Mouse (Mus musculus): ENCODE measurements at regions not wholly inside any gene's neighbourhood (a gene's known extent, or its start where the extent isn't known, plus 50 kb on each side); places are given as distances from the start of the nearest gene placed in this dataset.

DNA sequence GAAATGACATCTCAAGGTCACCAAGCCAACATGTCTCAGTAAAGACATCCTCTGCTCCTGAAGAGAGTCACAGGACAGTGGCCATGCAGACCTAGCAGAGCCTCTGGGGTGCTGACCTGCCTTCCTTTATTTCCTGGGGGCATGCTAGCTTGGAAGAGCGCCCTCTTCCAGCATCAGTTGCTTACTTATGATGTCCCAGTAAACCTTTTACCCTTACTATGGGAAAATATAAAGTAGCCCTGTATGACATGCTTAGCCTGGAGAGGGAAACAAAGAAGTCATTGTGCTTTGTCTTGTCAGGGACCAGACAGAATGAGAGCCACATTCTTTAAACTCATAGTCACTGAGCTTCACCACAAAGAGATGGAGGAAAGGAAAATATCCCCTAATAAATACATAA lies 82.9 kb downstream of the Postn start:
- DNase-seq, result no peak

DNA sequence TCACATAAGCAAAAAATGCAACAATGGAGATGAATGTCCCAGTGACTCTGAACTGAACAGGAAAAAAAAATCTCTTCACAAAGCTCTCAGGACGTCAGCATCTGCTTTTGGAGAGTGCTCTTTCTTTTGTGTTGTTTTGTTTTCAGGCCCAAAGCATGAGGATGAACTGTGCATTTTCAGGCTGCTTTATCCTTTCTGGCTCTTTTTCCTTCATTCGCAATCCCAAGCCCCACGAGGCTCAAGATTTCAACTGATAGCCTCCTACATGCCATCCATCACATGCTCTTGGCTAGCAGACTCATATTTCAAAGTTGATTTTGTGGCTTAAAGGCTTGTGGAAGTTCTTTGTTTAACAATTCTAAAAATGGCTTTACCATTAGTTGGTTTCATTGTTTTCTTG lies 86.0 kb downstream of the Postn start:
- DNase-seq, result no peak

DNA sequence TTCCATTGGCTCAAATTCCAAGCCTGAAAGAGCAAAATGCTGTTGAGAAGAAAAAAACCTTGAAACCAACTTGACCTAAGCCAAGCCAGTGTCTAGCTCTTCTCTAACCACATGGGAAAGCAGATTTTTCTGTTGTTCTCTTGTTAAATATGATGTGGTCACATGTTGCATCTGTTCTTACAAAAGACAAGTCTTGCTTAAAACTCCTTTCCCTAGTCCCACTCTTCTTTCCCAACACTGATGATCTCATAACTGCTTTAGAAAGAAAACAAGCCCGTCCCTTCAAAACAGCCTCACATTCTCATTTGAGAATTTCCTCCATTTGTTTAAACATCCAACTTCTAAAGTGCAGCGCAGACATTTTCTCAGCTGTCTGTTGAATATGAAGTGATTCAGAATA lies 96.5 kb downstream of the Postn start:
- DNase-seq, result no peak

DNA sequence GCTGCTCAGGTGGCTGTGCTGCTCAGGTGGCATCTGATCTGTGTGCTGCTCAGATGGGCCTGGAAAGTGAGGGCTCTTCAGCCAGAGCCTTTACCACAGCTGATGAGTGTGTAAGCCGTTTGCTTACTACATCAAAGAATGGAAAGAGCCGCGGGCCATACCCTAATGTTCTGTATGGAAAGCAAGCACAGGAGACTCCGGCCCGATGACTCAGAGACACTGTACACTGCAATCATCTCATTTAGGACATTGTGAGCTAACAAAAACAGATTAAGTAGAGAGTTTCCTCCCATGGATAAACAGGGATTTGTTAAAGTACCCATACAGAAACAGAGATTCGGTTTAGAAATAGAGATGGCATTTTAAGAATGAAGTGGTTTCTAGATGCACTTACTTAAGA lies 100.5 kb downstream of the Postn start:
- no peak for DNase-seq

DNA sequence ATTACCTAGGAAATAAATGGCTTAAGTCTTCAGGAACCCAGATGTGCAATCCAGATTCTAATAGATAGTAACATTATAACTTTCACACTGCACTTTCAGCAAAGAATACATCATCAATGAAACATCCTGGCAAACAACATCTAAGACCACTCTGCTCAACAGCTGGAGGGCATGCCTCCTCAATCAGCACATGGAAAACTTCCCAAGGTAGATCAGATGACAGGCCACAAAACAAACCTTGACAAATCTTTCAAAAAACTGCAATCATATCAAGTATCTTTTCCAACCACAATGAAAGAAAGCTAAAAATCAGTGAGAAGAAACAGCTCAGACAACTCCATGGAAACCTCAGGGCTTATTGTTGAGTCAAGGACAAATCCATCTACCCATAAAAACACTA lies 105.2 kb downstream of the Postn start:
- no peak for DNase-seq

DNA sequence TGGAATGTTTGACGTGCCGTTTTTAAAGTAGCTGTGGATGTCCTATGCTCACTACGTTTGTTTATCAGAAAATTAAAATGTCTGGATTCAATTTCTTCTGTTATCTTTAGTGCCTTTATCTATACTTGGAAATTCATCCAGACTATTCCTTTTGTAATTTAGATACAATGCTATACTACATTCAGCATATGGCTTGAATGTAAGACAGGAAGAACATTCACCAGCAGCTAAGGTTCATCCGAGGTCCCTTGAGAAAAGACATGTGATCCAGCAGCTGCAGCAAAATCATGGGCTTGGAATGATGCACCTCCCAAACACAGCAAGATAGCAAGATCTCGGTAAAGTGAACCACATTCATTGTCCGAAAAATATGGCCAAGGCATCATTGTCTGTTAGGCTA lies 113.3 kb downstream of the Postn start:
- no peak for DNase-seq

DNA sequence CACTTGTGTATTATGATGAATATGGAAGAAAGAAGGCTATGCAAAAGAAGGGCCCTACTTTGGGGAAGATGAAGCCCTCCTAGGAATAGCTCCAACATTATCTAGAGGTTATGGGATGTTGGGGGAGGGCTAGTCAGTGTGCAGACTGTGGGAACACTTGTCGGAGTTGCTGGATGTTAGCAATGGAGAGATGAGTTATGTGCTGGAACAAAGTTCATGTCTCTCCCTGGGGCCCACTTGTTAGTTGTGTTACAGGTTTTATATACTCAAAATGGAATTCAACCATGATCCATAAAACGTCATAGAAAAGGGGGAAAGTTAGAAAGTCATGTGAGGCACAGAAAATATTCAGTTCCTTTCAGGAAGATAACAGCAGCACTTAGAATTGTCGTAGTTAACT lies 115.0 kb downstream of the Postn start:
- no peak for DNase-seq

DNA sequence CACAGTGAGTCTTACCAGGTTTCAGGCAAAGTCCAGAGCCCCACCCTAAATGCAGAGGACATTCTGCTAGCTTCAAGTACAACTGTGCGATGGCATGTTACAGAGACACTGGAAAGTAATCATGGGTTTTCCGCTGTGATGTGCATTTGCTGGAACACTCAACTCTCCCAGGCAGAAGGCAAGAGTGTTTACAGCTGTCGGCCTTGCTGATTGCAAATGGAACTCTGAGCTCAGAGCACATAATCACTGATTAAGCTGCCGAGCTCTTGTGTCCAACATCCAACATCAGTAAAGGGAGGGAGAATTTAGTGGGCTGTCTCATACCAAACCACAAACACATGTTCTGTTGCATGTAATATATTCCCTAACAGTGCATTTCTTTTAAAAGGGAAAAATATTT lies 117.1 kb downstream of the Postn start:
- no peak for DNase-seq

DNA sequence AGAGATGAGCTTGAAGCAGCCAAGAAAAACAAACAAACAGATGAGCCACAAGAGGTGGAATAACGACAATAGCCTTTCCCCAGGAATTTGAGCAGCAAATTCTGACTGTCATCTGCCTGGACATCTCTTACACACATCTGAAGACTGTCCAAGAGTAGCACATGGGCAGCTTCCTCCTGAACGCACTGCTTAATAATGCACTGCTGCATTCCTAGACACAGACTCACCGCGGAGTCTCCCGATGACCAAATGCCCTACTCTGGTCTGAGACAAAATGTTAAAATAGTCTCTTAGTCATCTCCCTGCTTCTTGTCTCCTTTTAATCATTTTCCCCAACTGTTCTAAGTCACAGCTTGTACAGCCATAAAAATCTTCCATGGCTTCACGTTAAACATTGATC lies 119.3 kb downstream of the Postn start:
- no peak for DNase-seq

DNA sequence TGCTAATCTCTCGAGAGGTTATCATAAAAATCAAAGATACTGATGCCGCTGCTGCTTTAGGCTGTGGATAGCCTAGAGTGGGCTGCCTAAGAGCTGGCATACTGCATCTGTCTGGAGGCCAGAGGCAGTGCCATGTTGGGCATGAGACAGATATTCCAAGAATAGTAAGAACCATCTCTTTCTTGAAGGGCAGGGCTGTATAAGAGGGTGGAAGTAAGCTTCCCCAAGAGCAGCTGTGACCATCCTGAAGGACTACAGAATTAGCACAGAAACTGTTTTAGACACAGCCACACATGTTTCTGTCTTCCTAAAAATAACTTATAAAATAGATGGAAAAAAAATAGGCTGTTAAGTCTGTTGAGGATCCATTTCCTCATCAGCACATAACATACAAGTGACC lies 126.4 kb downstream of the Postn start:
- DNase-seq, result no peak

DNA sequence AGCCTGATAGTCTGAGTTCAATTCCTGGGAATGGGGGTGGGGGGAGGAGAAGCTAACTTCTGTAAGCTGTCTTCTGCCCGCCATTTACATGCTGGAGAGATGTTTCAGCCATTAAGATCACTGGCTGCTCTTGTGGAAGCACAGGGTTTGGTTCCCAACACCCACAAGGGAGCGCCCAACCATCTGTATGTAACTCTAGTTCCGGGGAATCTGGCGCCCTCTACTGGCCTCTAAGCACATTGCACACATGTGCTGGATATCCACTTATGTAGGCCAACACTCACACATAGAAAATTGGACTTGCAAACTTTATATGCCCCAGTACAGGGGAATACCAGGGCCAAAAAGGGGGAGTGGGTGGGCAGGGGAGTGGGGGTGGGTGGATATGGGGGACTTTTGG lies 126.9 kb downstream of the Postn start:
- no peak for DNase-seq

DNA sequence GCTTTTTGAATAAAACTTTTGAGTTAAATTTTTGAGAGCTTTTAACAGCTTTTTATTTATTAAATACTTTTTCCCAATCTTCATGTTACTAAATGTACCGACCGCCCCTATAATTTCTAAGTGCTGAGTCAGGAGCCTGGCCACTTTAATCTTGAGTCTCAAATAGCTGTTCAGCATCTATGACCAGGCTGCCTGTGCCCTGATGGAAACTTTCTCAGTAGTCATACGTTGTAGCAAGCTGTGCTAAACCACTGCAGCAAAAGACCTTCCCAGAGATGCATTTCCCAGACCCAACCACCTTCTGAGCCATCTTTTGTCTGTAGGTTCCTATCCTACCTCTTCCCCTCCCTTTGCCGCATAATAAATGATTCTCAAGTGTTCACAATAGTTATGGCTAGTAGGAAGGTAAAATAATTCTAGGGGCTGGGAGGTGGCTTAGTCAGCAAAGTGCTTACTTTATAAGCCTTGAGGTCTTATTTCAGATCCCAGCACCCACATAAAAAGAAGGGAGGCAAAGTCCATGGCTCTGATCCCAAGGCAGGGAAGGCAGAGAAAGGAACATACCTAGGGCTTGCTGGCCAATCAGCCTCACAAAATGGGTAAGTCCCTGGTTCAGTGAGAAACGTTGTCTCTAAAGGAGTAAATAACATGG lies 129.5 kb downstream of the Postn start:
- DNase-seq, result no peak

DNA sequence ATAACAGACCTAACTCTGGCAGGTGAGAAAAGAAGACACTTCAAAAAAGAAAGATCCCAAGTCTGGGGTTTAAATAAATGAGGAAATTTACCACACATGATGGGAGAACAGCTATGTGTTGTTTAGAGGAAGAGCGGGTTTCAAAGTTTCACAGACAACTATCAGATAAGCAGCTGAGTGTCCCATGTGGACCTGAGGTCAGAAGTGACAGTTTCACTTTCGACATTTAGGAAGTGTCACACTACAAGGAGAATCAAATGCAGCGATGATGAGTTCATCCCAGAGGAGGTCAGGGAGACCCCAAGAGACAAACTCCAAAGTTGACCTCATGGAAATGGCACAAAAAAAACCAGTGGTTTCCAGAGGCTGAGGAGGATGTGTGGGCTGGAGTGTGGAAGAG lies 132.7 kb downstream of the Postn start:
- DNase-seq, result no peak

DNA sequence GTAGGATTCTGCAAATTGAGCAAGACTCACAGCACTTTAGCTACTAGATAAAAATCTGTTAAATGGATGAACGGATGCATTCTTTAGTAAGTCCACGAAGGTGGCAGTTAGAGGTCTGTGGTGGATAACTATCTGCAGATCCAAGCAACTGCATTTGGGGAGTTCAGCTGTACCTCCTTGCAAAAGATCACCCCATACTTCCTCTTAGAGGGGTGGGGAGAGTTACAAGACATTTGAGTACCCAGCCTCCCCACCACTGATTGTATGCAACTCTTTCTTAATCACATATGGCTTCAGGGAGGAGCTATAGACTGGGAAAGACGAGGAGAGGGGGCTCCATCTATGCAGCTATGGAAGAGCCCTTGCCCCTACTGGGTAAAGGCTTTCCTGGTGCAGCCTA lies 144.1 kb downstream of the Postn start:
- DNase-seq, result no peak

DNA sequence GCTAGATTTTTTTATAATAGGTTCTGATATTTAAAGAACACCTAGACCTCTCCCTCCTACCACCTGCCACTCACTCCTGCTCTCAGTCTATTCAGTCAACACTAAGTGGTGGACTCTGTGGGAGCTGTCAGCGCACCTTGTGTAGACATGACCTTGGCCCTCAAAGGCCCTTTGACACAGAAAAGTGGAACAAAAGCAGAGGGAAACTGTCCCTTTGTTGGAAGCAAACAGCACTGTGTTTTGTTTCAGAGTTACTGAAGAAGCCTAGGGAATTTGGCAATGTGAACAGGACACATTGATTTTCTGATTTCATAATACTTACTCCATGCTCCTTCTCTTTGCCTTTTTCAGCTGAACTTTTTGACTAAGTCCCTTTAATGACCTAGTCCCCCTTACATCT lies 146.7 kb downstream of the Postn start:
- no peak for DNase-seq

DNA sequence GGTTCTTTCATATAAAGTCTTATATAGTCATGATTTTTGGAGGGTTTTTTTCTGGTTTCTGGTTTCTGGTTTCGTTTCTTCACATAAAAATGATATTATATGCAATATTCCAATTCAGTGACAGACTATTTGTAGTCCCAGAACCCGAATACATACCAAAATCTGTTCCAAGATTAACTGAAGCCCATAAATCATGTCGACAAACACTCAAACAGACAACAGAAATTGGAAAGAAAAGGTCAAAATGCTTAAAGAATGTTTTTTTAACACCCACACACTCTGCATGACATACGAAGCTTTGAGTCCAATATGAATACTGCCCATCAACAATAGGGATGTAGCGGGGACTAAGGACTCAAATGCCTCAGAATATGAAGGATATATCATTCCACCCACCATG lies 148.0 kb downstream of the Postn start:
- DNase-seq, result no peak

DNA sequence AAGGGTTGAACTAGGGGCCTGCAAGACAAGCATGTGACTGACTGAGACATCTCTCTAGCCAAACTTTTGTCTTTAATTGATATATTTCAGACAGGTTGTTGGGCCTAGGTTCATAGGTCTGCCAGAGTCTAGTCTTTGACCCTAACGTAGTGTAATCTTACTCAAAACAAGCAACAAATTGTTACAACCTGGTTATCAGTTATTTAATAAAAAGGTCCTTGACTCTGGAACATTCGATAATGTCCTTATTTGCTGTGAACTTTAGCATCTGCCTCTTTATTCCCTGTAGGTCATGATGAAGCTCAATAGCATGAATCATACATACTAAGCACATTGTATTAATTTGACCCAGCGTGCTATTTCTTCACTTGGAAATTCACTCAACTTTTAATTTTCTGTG lies 156.3 kb downstream of the Postn start:
- no peak for DNase-seq

DNA sequence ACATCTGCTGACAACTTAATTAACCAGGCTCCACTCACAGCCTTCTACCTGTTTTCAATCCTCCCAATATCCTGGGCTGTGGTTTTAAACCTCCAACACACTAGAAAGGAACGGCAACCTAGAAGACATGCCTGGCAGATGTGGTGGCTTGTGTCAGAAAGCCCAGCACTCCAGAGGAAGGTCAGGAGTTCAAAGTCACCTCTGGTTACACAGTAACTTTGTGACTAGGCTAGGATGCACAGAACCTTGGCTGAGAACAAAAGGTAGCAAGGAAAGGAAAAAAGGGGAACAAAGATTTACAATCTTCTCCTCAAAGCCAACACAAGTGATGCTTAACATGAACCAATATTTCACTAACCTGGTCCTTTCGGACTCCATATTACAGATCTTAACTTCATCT lies 161.8 kb downstream of the Postn start:
- DNase-seq, result no peak

DNA sequence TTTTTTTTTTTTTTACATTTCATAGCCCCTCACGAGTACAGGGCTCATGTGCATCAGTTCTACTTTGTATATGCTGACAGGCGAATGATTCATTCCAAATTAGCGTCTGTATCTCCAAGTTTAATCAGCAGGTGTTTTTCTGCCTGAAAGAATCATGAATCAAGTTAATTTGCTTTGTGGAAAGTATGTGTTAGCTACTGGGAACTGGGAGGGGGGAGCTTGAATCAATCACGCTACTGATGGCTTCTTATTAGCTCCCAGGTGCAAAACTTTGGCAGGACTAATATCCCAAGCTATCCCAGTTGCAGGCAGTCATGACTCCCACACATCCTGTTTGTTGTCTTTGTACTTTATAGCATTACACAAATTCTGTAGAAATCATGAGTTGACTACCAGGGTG lies 165.7 kb downstream of the Postn start:
- DNase-seq, result no peak

DNA sequence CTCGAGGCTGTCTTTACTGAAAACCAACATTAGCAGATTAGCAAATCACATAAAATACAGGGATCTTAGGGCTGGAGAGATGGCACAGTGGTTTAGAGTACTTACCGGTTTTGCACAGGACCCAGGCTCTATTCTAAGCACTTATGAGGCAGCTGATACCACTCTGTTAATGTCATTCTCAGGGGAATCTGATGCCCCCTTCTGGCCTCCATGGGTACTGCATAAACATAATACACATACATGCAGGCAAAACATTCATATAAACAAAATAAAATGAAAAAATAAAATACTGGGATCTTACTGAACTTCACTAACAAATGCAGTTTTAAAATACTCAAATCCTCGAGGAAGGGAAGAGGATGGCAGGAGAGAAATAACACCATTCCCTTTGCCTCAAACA lies 164.3 kb upstream of the Supt20 start:
- DNase-seq, result no peak

DNA sequence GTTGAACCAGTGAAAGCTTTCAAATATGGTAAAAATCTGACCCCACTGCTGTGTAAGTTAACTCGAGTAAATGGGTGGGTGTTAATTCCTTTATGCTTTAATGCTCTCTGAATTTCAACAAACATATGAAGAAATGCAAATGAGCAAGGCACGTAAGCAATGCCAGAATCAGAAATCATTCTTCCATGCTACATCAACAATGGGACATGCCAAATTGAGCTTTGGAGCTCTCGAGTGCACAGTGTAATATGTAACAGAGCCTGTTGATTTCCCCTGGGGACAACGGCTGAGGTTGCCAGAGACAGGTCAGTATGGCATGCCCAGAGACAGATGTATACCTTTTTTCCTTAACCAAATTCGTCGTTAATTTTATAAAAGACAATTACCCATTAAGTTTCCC lies 162.4 kb upstream of the Supt20 start:
- DNase-seq, result no peak

DNA sequence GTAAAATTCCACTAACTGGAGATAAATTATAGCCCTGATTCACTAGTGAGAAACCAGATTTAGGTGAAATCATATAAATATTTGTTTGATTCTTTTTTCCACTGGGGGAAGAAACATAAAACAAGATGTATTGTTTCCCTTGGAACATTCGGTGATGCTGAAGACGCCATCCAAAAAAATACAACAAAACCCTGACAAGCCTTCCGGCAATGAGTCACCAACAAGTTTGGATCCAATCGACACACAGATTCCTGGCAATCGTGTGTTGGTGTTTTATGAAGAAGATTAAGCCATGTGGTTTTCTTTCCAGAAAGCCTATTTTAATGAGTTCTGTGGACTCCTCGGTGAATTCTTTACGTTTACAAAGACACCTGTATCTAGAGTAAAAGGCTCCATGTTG lies 157.2 kb upstream of the Supt20 start:
- no peak for DNase-seq

DNA sequence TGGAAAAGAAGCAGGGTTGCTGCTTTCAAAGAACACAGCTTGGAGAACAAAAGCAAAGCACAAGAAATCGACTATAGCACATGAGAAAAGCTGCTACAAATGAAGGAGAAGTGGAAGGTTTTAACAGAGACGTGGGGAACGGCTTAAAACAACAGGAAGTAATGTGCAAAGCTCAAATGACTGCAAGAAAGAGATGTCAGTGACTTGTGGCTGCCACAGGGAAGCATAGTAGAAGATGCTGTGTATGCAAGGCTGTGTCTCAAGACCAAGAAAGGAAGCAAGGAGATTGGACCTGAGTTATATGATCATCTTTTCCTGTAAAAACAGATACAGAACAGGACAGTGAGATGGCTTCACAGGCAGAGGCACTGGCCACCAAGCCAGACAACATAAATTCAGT lies 154.6 kb upstream of the Supt20 start:
- DNase-seq, result no peak

DNA sequence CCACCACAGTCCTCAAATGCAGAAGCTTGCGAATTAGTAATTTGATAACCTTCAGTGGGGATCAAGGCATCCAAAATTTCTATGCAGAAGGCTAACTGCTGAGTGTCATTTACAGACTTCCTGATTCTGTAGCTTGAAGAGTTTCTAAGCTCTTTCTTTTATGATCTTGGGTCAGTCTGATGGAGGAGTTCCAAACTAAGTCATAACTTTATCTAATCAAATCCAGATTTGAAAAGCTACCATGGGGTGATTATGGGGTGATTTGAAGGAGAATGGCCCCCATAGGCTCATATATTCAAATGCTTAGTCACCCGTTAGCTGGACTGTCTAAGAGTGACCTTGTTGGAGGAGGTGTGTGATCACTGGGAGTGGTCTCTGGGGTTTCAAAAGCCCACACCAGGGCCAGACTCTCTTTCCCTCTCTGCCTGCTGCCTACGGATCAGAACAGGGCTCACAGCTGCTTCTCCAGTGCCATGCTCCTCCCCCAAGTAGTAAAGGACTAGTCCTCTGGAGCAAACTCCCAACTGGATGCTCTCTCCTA lies 152.0 kb upstream of the Supt20 start:
- DNase-seq, result no peak

DNA sequence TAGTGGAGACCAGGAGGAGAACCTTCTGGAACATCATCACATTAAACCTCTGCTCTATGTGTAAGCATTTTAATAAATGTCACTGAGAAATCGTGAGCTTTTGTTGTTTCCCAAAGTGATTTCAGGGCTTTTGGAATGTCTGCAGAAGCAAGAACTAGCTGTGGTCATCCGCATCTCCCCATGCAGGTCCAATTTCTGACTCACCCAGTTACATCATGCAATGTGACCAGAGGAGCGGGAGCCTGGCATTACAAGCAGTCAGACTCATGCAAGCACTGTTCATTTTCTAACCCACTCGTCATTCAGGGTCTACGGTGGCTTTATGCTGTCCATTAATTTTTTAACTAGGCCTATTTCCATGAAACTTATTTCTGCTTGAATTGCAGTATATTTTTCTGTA lies 151.2 kb upstream of the Supt20 start:
- no peak for DNase-seq

DNA sequence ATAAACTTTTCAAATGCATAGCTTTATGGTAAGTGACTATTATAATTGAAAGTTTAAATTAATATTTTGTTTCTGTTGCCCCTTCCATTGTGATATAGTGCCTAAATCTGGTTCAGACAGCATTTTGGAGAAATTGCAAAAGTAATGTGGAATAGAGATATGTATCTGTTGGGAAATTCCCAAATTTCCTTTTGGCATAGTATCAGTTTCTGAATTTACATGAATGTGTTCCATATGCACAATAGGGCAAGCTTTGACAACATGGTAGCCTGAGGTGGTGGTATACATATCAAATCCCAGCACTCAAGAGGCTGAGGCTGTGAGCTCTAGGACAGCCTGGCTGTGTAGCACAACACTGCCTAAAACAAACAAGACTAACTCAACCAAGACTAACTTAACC lies 147.2 kb upstream of the Supt20 start:
- DNase-seq, result no peak
